Mouse (Mus musculus) testis, adult 2 months (tissue): ENCODE measurements around the gene Plg. TPM values are rescaled to one million over a fixed set of nuclear protein-coding genes. Genes with fewer than 3 reads are reported as not detected.

Source experiments
- H3K27ac ChIP-seq: fragments of 200-500 bp; 2 replicates; pipeline ENCODE4 v1.5.1; 2012; ENCODE audit warnings: low read depth, low read length; ENCODE audit not compliant: control insufficient read depth, insufficient read depth
- H3K27me3 ChIP-seq: fragments of 200-500 bp; 2 replicates; pipeline ENCODE4 v1.6.1; 2012; ENCODE audit warnings: mild to moderate bottlenecking, low read length, moderate library complexity; ENCODE audit not compliant: control insufficient read depth, insufficient read depth
- H3K36me3 ChIP-seq: fragments of 200-500 bp; 2 replicates; pipeline ENCODE4 v1.6.1; 2012; ENCODE audit warnings: mild to moderate bottlenecking, low read length; ENCODE audit not compliant: control insufficient read depth, insufficient read depth
- H3K4me1 ChIP-seq: fragments of 200-500 bp; 2 replicates; pipeline ENCODE4 v1.6.1; 2012; ENCODE audit warnings: low read length; ENCODE audit not compliant: control insufficient read depth, insufficient read depth
- H3K4me3 ChIP-seq: fragments of 200-500 bp; 2 replicates; pipeline ENCODE4 v1.5.1; 2012; ENCODE audit warnings: low read depth, mild to moderate bottlenecking, low read length, moderate library complexity, mixed read lengths; ENCODE audit not compliant: control insufficient read depth
- CTCF ChIP-seq: fragments of 200-500 bp; IDR thresholded peaks from 2 replicates; pipeline ENCODE4 v1.5.1; 2012; ENCODE audit warnings: low read depth, mild to moderate bottlenecking, inconsistent platforms, low read length, moderate library complexity; ENCODE audit not compliant: control insufficient read depth, insufficient read depth, insufficient replicate concordance
- POLR2A ChIP-seq: fragments of 200-500 bp; IDR thresholded peaks from 2 replicates; pipeline ENCODE4 v1.6.1; 2012; ENCODE audit warnings: low read depth, mild to moderate bottlenecking, inconsistent platforms, low read length, moderate library complexity; ENCODE audit not compliant: control insufficient read depth
- polyA plus RNA-seq: library from polyadenylated mRNA; depleted of rRNA; stranded (reverse); fragments of >200 nt; gene quantifications from 2 replicates; pipeline ENCODE4 v1.2.3, GENCODE M21; 2012

Gene Plg
- polyA plus RNA-seq, 1 experiment, result 0.06 TPM

DNA sequence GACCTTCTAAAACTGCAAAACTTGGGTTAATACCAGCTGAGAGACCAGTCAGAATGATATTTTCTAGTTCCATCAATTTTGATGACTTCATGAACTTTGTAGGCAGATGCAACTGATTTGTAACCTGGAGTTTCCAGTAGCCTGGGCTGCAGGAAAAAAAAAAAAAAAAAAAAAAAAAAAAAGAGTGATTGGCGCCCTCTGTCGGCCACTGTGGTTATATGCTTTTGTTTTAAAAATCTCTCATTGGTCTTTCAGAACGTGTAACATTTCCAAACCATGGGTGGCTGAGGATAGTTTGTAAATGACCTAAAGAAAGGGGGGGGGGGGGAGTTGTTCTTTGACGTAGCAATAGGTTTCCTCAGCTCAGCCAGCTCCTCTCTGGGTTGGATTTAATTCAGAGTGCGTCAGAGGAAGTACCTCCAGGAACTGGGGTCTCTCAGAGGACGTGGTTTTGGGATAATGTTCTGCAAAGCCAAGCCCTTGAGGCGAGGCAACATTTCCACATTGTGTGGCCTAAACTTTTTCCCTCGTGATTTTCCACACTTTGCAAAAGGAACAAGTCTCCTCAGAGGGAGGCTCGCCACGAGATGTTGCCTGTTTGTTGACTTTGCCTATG is 7.0 kb upstream of the Plg start:
- Histone ChIP-seq H3K4me3 (no peak overlapping the region), H3K4me1 (peaks cover 3% of the 10 kb centered on the region; the same call in 1 of the 2 replicates), H3K36me3 (no peaks in the 10 kb centered on the region), H3K27ac (no peak overlapping the region), H3K27me3 (no peaks in the 10 kb centered on the region)
- TF ChIP-seq CTCF (no peak), POLR2A (no peak)

DNA sequence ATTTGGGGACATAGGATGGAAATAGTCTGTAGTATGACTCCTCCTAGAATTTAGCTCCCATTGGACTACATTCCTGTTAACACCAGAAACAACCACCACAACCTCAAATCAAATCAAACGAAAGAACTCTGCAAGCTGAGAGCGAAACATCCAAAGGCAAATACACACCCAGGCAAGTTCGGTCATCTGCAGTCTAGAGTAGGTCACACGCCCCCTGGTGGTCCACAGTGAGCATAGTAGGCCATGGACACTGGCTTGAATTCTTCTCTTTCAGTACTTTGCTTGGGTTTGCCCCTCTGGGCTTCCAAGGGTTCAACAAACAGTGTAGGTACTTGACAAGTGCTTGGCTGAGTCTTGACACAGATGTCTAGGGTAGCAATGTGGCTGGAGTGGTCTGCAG is 6.4 kb upstream of the Plg start:
- H3K27me3 ChIP-seq, result no peaks in the 10 kb centered on the region
- H3K4me3 ChIP-seq, result no peak overlapping the region
- H3K4me1 ChIP-seq, result peaks cover 3% of the 10 kb centered on the region; the same call in 1 of the 2 replicates
- H3K27ac ChIP-seq, result no peak overlapping the region
- no peak for TF ChIP-seq POLR2A
- TF ChIP-seq CTCF, result peak; percentile 82; the same call in 1 of the 2 replicates
- no peaks in the 10 kb centered on the region for H3K36me3 ChIP-seq

DNA sequence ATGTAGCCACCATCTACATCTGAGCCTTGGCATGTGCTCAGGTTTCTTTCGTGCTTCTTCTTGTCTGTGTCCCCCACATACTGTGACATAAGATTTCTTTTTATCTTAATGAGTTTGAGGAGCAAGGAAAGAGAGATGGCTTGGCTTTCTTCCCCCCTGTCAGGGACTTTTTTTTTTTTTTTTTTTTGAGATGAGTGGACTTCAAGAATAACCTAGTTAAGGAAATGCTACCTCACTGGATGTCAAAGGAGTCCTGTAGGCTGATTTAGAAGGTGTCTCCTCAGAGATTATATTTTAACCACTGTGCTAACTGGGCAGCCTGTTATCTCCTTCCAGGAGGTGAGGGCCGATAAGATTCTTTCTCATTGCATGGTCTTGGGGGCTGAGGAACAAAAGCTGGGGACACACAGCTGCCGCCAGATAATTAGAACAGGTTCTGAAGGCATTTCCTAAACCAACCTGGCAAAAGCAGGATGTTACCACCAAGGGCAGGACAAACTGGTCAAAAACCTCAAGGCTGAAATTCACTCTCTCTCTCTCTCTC is 4.7 kb upstream of the Plg start:
- Histone ChIP-seq H3K27ac (no peak overlapping the region), H3K27me3 (no peaks in the 10 kb centered on the region), H3K36me3 (no peaks in the 10 kb centered on the region), H3K4me1 (peaks cover 3% of the 10 kb centered on the region; the same call in 1 of the 2 replicates), H3K4me3 (no peak overlapping the region)
- no peak for TF ChIP-seq POLR2A
- no peak for TF ChIP-seq CTCF

GRCm38 (mm10) chr17:12380287-12380686 is 1.9 kb downstream of the Plg start:
- Histone ChIP-seq H3K4me1 (no peaks in the 10 kb centered on the region), H3K27ac (no peak overlapping the region), H3K27me3 (no peaks in the 10 kb centered on the region), H3K36me3 (no peaks in the 10 kb centered on the region), H3K4me3 (no peak overlapping the region)
- no peak for TF ChIP-seq CTCF
- no peak for TF ChIP-seq POLR2A

- Histone ChIP-seq H3K27ac (no peak overlapping the region), H3K36me3 (no peaks in the 10 kb centered on the region), H3K4me3 (no peak overlapping the region), H3K4me1 (no peaks in the 10 kb centered on the region), H3K27me3 (no peaks in the 10 kb centered on the region)
- TF ChIP-seq POLR2A, result no peak
- TF ChIP-seq CTCF, result no peak
These were observed 3.2 kb downstream of the Plg start for GRCm38 (mm10) chr17:12381579-12381978.

GRCm38 (mm10) chr17:12382531-12382930 is 4.1 kb downstream of the Plg start:
- no peaks in the 10 kb centered on the region for H3K36me3 ChIP-seq
- no peaks in the 10 kb centered on the region for H3K27me3 ChIP-seq
- H3K4me3 ChIP-seq, result no peak overlapping the region
- H3K4me1 ChIP-seq, result no peaks in the 10 kb centered on the region
- TF ChIP-seq POLR2A (no peak), CTCF (no peak)
- H3K27ac ChIP-seq, result no peak overlapping the region

GRCm38 (mm10) chr17:12385049-12385794 is 6.8 kb downstream of the Plg start:
- Histone ChIP-seq H3K4me1 (no peaks in the 10 kb centered on the region), H3K27me3 (no peaks in the 10 kb centered on the region), H3K4me3 (no peak overlapping the region), H3K27ac (no peak overlapping the region), H3K36me3 (no peaks in the 10 kb centered on the region)
- TF ChIP-seq CTCF, result no peak
- TF ChIP-seq POLR2A, result no peak

DNA sequence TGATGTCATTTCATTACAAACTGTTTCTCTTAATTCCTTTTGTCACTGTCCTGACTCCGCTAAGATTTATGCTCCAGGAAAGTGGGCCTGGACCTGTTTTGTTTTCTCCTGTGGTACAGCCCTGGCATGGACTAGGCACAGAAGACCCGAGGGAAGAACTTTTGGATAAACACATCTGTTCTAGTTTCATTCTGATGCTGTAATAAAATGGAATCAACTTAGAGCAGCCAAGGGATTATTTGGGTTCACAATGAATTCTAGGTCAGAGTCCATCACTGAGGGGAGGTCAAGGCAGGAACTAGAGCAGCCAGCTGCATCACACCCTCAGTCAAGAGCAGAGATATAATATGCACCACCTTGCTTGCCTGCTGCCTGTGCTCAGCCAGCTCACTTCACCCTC is 9.4 kb downstream of the Plg start:
- no peaks in the 10 kb centered on the region for H3K4me1 ChIP-seq
- H3K36me3 ChIP-seq, result no peaks in the 10 kb centered on the region
- H3K27me3 ChIP-seq, result no peaks in the 10 kb centered on the region
- TF ChIP-seq CTCF (no peak), POLR2A (no peak)
- no peak overlapping the region for H3K4me3 ChIP-seq
- no peak overlapping the region for H3K27ac ChIP-seq
